Mouse (Mus musculus) common myeloid progenitor, adult 5-6 weeks (primary cell): ENCODE measurements around the gene Ppfibp2. TPM values are rescaled to one million over a fixed set of nuclear protein-coding genes. Genes with fewer than 3 reads are reported as not detected.

Source experiments
- ATAC-seq: replicated peaks from 2 replicates; pipeline ENCODE4 v1.8.0; 2016; ENCODE audit warnings: low read depth, mild to moderate bottlenecking, moderate TSS enrichment, inconsistent platforms; ENCODE audit not compliant: poor library complexity, severe bottlenecking
- total RNA-seq: library from RNA; stranded (forward); fragments of 200-1000, 187-1606 nt; gene quantifications from 2 replicates; pipeline ENCODE4 v1.2.3, GENCODE M21; 2017

Ppfibp2 gene
- total RNA-seq, result 3.3 and 7.3 TPM in 2 replicates

DNA sequence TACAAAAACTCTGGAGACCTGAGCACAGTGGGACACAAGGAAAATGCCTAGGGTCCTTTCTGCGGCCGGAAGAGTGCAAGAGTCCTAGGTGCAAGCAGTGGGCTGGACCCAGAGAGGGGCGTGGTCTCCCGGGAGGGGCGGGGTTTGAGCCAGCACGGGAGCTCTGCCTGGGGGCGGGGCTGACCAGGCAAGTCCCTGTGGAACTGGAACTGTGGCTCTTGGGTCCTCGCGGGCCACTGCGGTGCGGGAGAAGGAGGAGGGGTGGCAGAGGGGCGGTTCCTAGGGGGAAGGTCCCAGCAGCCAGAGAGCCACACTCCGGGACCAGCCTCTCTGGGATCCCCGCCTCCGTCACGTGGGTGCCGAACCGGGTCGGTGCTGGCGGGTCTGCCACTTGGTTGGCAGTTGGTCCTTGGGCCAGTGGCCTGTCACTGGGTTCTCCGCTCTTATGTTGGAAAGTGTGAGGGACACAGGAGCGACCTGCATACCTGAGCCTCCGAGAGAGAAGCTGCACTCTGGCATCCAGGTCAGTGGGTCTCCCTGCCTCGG lies at the start of gene Ppfibp2:
Gene Ppfibp2, plus strand, starts transcription at position 351 of the 546 bp plus-strand sequence.
- peak; percentile 88 for ATAC-seq

DNA sequence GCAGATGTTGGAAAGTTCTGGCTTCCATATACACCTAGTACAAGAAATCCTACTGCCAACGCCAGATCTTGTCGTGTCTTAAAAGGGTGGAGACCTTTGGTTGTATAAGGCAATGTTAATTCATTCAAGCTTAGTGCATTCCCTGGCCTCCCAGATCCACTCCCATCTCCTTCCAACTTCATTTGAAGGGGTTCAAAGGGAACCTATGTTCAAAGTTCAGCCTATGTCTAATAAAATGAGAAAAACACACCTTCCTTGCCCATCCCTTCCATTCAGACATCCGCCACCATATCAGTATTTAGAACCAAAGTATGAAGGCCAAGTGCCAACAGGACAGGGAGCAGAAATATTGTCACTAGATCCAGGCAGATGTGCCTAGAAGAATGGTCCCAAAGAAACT lies 47.1 kb upstream of the Ppfibp2 start:
- ATAC-seq, result no peak

DNA sequence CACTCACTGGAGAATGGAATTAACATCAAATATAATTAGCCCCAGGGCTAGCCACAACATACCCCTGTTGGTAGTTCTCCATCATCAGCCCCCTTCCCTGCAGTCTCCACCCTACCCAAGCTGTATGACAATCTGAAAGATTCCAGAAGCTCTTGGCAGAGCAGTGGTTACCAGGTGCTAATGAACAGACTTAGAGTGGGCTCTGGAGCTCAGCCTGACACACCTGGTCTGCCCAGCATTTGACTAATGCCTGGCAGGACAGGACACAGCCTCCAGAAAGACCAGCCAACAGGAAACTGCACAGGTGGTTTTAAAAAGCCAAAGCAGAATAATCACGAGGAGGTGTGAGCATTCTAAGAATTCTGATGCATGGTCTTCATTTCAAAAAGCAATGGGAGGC lies 41.5 kb upstream of the Ppfibp2 start:
- ATAC-seq, result no peak

DNA sequence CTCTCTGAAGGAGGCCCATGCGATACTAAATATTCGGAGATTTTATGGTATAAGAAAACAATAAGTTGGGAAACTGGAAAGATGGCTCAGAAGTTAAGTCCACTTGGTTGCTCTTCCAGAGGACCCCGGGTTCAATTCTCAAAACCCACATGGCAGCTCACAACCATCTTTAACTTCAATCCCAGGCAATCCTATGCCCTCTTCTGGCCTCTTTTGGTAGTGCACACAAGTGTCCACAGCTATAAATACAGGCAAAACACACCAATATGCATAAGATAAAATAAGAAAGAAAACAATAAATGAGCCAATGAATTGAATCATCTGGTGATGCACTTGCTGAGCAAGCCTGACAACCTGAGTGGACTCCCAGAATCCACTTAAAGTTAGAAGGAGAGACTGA lies 39.1 kb upstream of the Ppfibp2 start:
- peak; percentile 60; the same call in 1 of the 2 replicates for ATAC-seq

DNA sequence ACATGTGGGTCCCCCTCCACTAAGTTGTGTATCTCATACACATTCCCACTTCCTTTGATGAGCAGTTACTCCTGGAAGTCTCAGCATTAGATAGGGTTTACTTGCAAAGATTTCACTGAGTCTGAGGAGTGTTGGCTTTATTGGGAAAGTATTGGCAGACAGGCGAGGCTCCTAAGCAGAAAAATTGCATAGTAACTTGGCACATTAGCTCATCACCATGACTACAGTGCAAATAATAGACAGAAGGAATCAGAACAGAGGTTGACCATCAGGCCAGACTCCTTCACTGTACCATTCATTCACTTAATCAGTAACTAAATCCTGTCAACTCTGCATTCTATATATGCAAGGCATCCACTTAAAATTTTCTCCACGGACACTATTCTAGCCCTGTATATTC lies 34.3 kb upstream of the Ppfibp2 start:
- no peak for ATAC-seq

DNA sequence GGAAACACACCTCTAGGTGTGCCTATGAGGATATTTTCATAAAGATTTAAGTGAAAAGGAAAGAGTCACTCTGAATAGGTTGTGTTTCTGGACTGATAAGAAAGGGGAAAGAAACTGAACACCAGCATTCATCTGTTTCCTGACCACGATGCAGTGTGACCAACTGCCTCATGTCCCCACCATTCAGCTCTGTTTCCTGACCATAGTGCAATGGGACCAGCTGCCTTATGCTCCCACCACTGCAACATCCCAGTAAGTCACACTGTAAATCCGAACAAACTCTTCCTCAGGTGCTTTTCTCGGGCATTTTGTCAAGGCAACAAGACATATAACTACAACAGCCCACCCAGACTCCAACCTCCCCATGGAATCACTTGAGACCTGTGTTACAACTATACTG lies 33.4 kb upstream of the Ppfibp2 start:
- ATAC-seq, result peak; percentile 93

DNA sequence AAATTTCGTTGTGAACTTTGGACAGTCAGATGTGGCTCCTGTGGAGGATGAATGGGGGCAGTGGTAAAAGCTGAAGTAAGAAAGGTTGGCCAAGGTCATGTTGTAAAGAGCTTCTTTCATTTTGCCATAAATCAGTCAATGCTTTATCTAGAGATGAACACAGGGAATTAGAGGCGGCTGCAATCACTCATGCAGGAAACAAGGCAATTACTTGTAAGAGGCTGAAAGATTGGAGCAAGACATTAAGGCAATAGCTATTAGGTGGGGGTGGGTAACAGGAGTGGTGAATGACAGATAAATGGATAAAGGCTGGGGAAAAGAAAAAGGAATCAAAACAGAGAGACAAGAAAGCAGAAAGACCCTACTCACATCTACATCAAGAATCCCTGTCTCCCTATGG lies 31.3 kb upstream of the Ppfibp2 start:
- ATAC-seq, result no peak

DNA sequence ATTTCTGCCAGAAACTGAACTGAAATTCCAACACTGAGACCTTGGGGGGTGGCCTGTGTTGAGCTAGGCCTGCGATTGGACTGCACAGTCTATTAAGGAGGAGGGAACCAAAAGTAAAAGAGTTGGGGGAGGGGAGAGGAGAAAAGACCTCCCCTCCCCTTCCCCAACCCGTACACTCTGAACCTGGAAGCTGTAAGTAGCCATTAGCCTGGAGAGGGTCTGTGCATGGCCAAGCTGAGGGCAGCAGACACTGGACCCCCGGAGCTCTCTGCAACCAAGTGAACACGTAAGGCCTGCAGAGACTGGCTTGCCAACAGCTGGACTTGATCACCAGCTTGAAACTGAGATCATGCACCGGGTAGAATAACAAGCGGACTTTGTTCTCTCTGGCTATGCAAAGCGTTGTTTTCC lies 27.7 kb upstream of the Ppfibp2 start, which contains the start of gene Olfml1:
Gene Olfml1, plus strand, starts transcription at position 186 of the 411 bp plus-strand sequence.
- ATAC-seq, result no peak

DNA sequence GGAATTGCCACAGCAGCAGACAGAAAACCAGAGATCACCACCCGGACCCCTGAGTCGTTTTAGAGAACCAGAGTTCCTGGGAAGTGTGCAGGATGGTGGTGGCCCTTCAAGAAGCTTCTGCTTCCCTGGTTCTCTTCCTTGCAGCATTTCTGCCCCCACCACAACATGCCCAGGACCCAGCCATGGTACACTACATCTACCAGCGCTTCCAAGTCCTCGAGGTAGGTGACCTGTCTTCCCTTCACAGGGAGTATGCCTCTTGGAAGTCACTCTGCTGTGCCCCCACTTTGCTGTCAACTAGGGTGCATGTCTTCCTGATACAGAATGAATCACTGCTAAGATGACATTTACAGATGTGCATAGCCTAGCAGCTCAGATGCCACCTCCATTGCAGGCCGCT lies 27.3 kb upstream of the Ppfibp2 start:
- ATAC-seq, result no peak

DNA sequence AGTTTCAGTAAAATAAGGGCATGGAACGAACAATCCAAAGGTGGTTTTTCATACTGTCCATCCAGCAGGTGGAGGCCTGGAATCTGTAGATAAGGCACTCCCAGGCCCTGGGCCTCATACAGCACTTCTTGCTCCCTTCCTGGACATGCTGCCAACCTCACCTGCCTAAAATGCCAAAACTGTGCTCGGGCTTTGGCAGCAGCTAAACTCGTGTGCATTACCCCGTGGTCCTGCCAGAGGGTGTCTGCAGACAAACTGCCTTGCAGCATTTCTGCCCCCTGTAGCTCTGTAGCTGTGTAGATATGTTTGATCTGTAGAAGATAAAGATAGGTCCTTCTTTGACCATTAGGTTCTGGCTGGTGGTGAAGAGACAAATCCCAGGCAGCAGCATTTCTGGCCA lies 26.0 kb upstream of the Ppfibp2 start:
- peak; percentile 29; the same call in 1 of the 2 replicates for ATAC-seq

DNA sequence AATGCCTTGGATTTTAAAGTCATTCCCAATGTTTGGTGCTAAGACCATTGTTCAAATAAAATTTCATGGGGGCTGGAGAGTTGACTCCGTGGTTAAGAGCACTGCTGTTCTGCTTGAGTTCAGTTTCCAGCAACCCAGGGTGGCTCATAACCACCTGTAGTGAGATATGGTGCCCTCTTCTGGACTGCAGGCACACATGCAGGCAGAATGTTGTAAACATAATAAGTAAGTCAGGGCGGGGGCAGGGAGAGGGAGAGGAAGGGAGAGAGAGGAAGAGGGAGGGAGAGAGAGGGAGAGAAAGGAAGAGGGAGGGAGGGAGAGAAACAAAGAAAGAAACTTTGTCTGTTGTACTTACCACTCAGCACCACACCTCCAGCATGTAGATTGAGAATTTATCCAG lies 21.2 kb upstream of the Ppfibp2 start:
- ATAC-seq, result peak; percentile 45; the same call in 1 of the 2 replicates

DNA sequence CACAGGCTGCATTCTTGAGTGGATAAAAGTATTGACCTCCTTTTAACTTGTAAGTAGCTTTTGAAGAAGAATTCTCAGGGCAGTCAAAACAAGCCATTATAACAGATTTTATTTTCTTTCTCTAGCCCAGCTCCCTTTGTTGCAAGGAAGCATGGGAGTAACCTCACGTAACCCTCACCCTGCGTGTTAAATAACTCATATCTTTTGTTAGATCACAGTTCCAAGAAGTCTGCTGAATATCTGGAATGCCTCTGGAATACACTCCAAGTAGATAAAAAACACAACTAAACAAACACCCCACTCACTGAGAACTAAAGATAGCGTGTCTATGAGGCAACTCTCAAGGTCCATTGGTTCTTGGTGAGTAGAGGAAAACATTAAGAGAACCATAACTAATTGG lies 20.7 kb upstream of the Ppfibp2 start:
- ATAC-seq, result no peak

DNA sequence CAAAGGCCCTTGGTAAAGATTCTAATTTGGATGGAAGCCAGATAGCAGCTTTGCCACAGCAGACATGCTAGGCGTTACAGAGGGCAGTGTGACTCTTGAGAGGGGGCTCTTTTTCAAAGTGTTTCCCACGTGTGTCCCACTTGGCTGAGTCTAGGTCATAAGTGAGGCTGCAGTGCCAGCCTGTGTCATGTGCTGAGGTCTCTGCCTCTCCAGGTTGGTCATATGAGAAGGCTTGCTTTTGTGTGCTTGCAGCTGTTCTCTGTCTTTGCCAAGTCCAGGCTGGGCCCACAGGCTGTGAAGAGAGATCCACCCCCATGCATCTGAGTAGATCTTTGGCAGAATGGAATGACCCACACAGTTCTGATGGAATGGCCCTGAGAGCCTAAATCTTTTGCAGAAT lies 2.4 kb upstream of the Ppfibp2 start:
- no peak for ATAC-seq

DNA sequence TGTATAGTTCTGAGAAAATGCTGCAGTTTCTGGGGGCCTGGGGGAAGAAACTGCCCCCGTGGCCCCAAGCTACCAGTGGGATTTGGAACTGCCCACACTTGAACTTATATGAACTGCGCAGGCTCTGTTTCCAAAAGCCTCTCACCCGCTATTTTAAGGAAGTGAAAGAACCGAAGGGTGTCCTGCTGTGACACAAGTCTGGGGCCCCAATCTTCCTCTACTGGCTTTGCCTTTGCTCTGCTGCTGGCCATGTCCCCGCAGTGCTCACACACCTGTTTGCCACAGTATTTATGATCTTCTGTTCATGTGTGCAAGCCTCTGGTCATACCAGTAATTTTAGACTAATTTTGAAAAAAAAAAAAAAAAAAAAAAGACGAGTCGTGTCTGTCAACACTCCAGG lies 1.1 kb upstream of the Ppfibp2 start:
- ATAC-seq, result peak; percentile 52

DNA sequence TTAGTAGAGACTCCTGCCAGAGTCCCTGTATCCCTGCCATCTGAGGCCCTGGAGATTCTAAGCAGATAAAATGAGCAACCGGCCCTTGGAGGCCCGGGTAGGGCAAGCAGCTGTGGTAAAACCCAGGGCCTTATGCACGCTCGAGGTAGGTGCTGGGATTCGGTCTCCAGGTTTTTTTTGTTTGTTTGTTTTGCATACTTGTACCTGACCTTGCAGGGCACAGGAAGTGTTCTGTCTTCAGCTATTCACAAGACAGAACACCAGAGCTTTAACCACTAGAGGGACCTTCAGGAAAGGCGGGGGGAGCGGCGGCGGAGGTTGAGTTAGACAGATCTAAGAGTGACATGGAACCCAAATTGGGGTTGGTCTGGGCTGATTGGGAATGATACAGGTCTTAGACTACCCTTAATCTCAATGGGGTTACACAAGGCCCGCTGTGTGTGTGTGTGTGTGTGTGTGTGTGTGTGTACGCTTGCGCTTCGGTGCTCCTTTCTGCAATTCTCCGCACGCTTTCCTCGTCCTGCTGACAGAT lies 616 bp upstream of the Ppfibp2 start:
- ATAC-seq, result peak; percentile 66

DNA sequence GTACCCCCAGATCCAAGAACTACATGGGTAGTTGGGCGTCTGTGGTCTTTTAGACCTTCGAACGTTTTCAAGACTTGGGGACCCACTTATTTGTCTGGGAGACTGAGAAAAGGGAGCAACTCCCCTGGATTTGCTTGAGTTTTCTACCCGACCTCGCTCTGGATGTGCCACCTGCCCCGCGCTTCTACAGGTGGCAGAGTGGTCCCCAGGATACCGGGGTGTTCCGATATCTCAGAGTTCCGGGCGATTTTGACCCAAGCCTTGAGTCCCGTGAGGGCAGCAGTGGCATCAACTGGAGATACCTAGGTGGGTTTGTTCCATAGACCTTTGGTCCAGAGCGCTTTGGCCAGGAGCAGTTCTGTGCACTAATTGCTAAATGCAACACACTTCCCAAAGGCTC lies 419 bp downstream of the Ppfibp2 start:
- no peak for ATAC-seq

DNA sequence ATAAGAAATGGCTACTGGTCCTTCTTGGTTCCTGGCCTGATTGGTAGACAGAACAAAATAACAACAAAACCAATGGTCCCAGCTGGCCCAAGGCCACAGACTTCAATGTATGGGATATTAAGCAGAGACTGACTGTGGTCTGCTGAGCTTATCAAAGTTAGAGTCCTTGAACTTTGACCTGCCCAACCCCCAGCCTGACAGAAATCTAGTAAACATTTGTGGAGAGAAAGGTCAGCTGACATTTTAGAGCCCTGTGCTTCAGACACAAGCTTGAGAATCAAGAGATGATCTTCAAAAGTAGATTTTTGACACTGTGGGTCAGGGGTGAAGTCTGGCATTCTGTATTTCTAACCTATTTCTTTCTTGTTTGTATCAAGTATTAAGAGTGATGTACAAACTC lies 1.7 kb downstream of the Ppfibp2 start:
- ATAC-seq, result no peak

DNA sequence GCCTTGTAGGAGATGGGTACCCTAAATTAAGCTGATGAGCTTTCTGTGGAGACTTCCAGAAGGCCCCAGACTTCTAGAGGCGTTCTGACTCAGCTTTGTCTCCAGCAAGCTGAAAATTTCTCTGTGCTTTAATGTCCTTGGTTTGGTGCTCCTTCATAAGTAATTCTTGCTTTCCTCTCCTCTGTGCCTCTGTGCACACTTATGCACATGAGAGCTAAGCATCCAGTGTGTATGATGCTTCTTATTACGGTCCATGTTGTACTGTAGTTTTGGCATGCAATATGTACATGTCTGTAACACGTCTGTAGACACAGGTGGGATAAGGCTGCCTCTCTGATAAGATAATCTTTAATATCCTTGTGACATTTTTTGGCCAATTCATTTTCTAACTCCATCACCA lies 2.9 kb downstream of the Ppfibp2 start:
- ATAC-seq, result no peak

DNA sequence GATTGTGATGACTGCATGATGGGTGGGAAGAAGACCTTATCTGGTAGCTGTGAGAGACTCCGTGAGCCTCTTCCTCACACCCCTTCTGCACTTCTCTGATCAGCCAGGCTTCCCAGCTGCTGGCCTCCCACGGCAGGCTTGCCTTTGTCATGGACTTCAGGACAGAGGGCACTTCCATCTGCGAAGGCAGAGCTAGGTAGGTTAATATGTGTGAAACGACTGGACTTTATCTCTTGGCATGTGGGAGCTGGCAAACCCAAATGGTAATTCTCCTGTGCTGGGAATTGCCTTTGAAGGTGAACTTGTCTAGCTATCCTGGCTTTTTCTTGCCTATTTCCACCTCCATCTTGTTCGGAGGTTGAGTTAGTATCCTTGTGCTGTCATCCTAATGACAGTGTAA lies 5.6 kb downstream of the Ppfibp2 start:
- ATAC-seq, result no peak

DNA sequence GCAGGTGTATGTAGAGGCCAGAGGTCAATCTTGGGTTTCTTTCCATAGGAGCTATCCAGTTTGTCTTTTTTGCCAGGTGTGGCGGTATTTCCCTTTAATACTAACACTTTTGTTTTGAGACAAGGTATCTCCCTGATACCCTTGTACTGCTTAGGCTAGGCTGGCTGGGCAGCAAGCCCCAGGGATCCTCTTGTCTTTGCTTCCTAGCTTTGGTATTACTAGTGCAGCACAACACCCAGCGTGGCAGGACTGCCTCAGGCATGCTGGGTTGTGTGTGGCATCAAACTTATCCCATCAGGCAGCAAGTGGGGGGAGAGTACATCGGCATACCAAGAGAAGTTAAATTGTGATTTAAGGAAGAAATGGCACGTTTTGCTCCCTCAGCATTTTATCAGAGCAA lies 7.5 kb downstream of the Ppfibp2 start:
- no peak for ATAC-seq

DNA sequence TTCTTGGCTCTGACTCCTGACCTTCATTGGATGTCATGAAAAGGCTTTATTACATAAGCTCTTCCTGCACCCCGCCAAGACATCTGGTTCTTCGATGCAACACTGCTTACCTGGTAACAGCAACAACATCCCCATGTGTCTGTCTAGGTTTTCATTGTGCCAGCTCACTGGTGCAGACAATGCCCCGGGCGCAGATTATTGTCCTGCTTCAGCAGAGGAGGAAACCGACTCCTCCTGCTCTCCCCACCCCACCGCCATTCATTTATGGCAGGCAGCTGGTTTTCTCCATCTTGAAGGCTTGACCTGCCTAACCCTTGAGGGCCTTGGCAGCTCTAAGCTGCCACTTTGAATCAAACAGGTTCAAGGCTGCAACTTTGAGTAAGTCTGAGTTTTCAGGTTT lies 7.9 kb downstream of the Ppfibp2 start:
- ATAC-seq, result no peak

DNA sequence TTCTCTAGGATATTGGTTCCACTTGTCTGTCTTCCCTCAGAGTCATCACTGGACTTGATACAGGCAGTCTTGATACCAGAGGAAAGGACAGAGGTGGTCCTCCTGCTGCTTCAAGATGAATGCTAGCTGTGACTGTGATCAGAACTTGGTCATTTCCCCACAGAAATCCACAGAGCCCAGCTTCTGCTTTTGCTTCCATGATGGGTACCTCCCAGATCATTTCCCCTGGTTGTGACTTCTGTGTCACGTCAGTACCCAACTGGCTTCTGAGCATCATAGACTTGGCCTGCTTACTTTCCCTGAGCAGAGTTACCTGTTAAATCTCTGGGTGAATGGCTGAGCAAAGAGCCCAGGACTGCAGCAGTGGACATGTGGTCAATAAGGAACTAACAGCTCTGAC lies 12.8 kb downstream of the Ppfibp2 start:
- ATAC-seq, result peak; percentile 64
